Mouse (Mus musculus) heart, adult 2 months (tissue): ENCODE data around the gene Birc5.

Experiments
- CTCF ChIP-seq: fragments of 200-600 bp; IDR thresholded peaks from 2 replicates; pipeline ENCODE4 v1.8.1; 2022; ENCODE audit warnings: antibody characterized with exemption, mild to moderate bottlenecking, moderate library complexity
- EP300 ChIP-seq: fragments of 200-500 bp; IDR thresholded peaks from 2 replicates; pipeline ENCODE4 v1.6.1; 2011; ENCODE audit warnings: low read depth, low read length, control low read depth; ENCODE audit not compliant: insufficient read depth
- POLR2A ChIP-seq: fragments of 200-500 bp; IDR thresholded peaks from 2 replicates; pipeline ENCODE4 v1.6.1; 2011; ENCODE audit warnings: mild to moderate bottlenecking, low read depth, low read length, control low read depth; ENCODE audit not compliant: insufficient read depth

DNA sequence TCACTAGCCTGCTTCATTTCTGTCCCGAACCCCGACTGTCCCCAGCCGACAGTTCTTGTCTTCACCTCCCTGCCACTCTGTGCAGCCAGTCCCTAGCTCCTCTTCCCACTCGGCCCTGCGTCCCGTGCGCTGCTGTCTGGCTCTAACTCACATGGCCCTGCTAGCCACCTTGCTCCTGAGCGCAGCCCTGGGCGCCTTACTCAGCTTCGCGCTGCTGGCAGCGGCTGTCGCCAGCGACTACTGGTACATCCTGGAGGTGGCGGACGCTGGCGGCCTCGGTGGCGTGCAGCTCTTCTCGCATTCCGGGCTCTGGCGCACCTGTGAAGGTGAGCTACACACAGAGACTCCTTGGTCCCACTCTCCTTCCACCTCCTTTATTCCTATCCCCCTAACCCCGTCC lies 11.6 kb downstream of the Birc5 start, which contains the start of gene Tmem235:
- no peak for TF ChIP-seq CTCF
- no peak for TF ChIP-seq EP300
- no peak for TF ChIP-seq POLR2A
